Mouse (Mus musculus) c-Kit-positive CD71-positive TER-119-positive erythroid progenitor cells, embryonic 14.5 days (primary cell): ENCODE measurements around the gene Slc26a5.
A peak's percentile ranks its signal among the peaks of the same experiment; 100 is the strongest.

ENCODE experiments used
- DNase-seq: peaks from one replicate; pipeline ENCODE4 v3.0.0-alpha.2; 2013; ENCODE audit warnings: low spot score

The Slc26a5 gene

DNA sequence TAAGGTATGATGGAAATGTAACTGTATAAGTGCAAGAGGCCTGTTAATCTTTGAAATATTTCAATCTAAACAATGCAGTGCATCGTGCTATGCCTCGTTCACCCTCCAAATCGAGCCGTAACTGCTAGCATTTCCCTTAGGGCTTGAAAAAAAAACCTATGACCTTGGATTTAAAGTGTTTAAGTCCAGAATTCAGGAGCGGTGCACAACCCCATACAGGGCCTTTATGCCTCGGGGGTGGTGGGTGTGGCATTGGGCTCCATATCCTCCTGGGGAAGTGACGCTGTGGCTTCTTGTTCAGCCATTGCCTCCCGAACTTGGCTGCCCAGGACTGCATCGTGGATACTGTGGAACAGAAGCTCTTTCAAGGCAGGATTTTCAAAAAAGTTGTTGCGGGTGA, 54.5 kb downstream of the Slc26a5 start:
- DNase-seq: no peak

GRCm38 (mm10) chr5:21804837-21805236, 60.6 kb downstream of the Slc26a5 start:
- DNase-seq: no peak

DNA sequence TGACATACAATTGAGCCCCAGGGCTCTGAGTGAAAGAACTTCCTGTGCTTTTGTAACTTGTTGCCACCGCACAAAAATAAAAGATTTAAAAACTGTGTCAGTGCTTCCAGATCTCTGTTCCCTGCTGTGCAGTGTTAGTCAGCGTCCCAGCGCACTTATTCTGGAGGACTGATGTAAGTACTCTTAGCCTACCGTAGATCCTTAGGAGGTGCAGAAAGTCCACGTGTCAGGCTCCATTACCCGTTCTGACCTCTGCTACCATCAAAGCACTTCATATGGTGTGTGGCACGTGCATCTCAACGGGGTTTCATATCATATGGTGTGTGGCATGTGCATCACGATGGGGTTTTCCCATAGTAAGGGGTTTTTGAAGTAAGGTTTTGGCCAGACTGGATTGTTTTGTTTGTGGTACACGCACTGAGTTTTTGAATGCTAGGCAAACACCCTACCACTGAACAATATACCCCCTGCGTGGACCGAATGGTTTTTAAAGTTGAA, 61.7 kb downstream of the Slc26a5 start:
- DNase-seq: no peak

GRCm38 (mm10) chr5:21802907-21803306, 62.5 kb downstream of the Slc26a5 start:
- DNase-seq: no peak

GRCm38 (mm10) chr5:21792166-21792565, 73.2 kb downstream of the Slc26a5 start:
- DNase-seq: no peak

GRCm38 (mm10) chr5:21789061-21789460, 76.3 kb downstream of the Slc26a5 start:
- DNase-seq: no peak

DNA sequence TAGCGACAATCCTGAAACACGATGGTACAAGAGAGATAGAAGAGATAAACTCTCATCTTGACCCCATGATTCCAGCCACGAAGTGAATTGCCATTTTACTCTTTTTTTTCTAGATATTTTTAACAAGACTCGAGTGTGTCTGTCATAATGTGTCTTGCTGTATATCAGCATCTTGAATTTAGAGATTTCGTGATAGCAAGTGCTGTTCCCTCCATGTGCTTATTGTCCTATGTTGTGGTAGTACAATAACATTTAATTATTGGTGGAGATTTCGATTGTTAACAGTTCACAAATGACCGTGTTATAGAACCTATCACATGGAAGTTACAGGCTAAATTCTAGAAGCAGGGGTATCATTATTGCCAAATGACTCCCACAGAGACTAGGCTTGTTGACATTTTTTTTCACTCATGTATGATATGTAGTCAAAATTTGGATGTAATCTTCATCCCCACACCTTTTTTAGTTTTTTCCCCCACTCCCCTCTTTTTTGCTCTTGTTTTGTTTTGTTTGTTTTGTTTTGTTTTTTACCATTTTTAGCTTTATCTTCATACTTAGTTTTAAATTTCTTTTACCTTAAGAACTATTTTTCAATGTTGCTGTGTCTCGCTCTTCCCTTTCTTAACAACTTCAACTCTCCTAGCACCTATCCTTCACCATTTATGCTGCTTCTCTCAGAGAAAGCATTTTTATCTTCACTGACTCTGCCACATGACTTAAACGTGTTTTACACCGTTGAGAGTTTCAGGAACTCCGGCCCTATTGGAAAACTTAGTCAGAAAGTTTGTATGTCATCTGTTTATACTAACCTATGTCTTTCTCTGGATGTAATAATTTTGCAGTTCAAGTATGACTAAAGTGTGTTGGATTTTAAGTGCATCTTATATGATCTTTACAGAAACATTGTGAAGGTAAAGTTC, 78.0 kb downstream of the Slc26a5 start:
- DNase-seq: peak; percentile 16

- DNase-seq: peak; percentile 93
Observed at GRCm38 (mm10) chr5:21786258-21787185, 78.9 kb downstream of the Slc26a5 start.

- peak; percentile 32 for DNase-seq
Observed at GRCm38 (mm10) chr5:21785776-21786175, 79.6 kb downstream of the Slc26a5 start.

- peak; percentile 88 for DNase-seq
Observed at GRCm38 (mm10) chr5:21785053-21785452, 80.4 kb downstream of the Slc26a5 start, which contains the start of the genes Dnajc2 and Psmc2. TSS of gene Dnajc2 (minus strand) at chr5:21785251. TSS of gene Psmc2 (plus strand) at chr5:21785283.

DNA sequence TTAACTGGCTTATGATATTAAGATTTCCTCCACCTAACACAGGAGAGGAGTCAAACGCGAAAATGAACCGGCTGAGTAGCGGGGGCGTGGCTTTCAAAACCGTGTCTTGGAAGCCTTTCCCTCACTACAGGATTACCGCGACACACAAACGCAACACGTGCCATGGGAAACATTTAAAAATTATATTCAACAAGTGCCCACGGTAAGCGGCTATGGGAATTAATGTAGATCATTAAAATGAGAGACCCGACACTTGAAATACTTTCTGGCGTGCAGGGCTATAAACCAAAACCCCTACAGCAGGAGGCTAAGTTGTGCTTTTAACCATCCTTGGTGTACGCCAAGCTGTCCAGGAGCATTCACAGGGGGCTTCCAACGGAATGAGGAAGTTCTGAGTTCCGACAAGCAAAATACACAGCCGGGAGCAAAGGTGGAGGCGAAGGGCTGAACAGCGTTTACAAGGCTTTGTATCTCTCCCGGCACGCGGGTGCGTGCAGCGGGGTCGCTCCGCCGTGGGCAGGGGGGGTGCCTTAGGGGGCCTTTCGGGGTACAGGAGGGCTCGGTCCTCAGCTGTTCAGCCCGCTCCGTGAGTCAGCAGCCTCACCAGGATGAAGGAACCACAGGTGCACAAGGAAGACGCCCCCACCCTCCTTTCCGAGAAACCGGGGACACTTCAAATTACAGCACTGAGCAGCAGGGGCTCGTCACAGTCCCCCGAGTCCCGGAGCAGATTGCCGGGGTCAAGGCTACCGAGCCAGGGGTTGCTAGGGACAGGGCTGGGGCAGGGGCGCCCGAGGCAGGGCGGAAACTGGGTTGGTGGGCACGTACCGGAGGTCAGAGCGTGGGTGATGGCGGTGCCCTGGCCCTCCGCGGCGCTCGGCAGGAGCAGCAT, 81.0 kb downstream of the Slc26a5 start:
- DNase-seq: peak; percentile 53

DNA sequence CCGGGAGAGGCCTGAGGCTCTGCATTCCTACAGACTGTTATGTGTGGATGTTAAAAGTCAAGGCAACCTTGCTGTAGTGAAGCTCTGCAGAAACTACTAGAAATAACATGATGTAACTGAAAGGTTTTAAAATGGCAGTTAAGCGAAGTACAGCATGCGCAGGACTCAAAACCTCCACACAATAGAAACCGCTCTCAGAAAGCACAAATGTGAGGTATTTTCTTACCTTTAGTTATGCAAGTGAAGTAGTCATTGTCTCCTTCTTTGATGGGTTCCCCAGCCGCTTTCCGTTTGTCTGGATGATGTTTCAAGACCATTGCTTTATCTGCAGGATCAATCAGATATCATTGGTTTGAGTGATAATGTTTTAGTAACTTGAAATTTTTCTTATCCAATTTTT, 88.9 kb downstream of the Slc26a5 start:
- no peak for DNase-seq

- no peak for DNase-seq
Observed at GRCm38 (mm10) chr5:21769841-21770240, 95.6 kb downstream of the Slc26a5 start.

- DNase-seq: no peak
Observed at GRCm38 (mm10) chr5:21768506-21768905, 96.9 kb downstream of the Slc26a5 start.
